Comparison of ENCODE assay signal across 21 mouse cellular contexts in the genomic region with DNA sequence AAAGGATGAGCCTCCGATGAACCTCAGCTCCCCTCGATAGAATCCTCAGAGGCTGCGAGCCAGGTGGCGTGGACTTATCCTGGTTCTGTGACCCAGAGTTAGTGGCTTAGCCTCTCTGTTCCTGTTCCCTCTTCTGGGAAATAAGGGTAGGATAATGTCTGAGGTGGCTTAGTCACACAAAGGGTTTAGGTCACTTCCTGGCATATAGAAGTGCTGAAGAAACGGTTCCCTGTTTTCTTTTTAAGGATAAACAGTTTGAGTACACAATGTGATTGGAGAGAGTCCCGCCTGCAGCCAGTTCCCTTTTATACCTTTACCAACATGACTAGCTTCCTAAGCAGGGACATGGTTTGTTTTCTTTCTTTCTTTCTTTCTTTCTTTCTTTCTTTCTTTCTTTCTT. TPM values are rescaled to one million over a fixed set of nuclear protein-coding genes. Genes with fewer than 3 reads are reported as not detected.
DNase-seq lines count a peak whose midpoint lies in the region; ATAC-seq and TF ChIP-seq lines count a peak whose summit lies in the region.
"Had no signal": no experiment of that assay in that cellular context is flagged by ENCODE, and none has a peak within 500 bp of the region (broad histone marks: within the 10 kb centered on the region; RNA-seq: fewer than 3 reads in every experiment).

No protein-coding gene starts in this region.

- H3K9ac ChIP-seq in lung, embryonic 14.5 days = no peak overlapping the region
- H3K9ac ChIP-seq: embryonic facial prominence, embryonic 13.5 days; hindbrain, embryonic 12.5 days; liver, embryonic 13.5 days had no signal

- H3K9me3 ChIP-seq in lung, embryonic 14.5 days (ENCODE audit: low read depth, low read length) = no peaks in the 10 kb centered on the region
- H3K9me3 ChIP-seq: embryonic facial prominence, embryonic 13.5 days; hindbrain, embryonic 12.5 days; liver, embryonic 13.5 days had no signal

- no peak overlapping the region for H3K4me3 ChIP-seq in gastrocnemius, adult 2 months
- no peak overlapping the region for H3K4me3 ChIP-seq in lung, embryonic 14.5 days (ENCODE audit: low read depth, low read length)
- no peak overlapping the region for H3K4me3 ChIP-seq in lung, adult 2 months (replicated peaks; ENCODE audit: extremely low read depth, low read depth, low read length)
- H3K4me3 ChIP-seq in macrophage (ENCODE audit: inconsistent target) = no peak overlapping the region
- H3K4me3 ChIP-seq: embryonic facial prominence, embryonic 13.5 days; hindbrain, embryonic 12.5 days; liver, embryonic 13.5 days had no signal

- H3K27me3 ChIP-seq in lung, embryonic 14.5 days (ENCODE audit: insufficient read depth, low read length) = no peaks in the 10 kb centered on the region
- H3K27me3 ChIP-seq: embryonic facial prominence, embryonic 13.5 days; hindbrain, embryonic 12.5 days; liver, embryonic 13.5 days had no signal

- DNase-seq in gastrocnemius, adult 2 months = no peak
- no peak for DNase-seq in gastrocnemius, postnatal 25 days
- DNase-seq in lung, embryonic 14.5 days = no peak
- DNase-seq in lung, adult 2 months = no peak
- peak; percentile 19 for DNase-seq in 416B (ENCODE audit: low read depth)
- DNase-seq in spleen, postnatal 4 days (ENCODE audit: low spot score in 2 of 2) = no peak
- no peak for DNase-seq in testis, postnatal 14 days (ENCODE audit: low spot score)
- DNase-seq: cerebellum, adult 11 months; kidney, adult 18-20 months; layer of hippocampus, postnatal 36 days; liver, embryonic 13.5 days; thymus, postnatal 14 days had no signal

- 65% methylated on average over 6 of the region's 6 CpGs for WGBS in lung, embryonic 14.5 days
- 35% methylated on average over 6 of the region's 6 CpGs for WGBS in lung, adult 2 months
- WGBS in macrophage (ENCODE audit: missing documents) = 44% methylated on average over 6 of the region's 6 CpGs

- peaks cover 98% of the 10 kb centered on the region for H3K79me2 ChIP-seq in macrophage (ENCODE audit: inconsistent target)

- TF ChIP-seq CTCF in gastrocnemius, adult 2 months (IDR thresholded peaks at IDR 0.05) = no peak
- no peak for TF ChIP-seq CTCF in lung, embryonic 14.5 days (IDR thresholded peaks at IDR 0.05; ENCODE audit: low read depth)
- TF ChIP-seq CTCF in lung, adult 2 months (IDR thresholded peaks at IDR 0.05; ENCODE audit: insufficient read depth, low read length) = no peak

- TF ChIP-seq POLR2A in lung, adult 2 months (IDR thresholded peaks at IDR 0.05; ENCODE audit: borderline replicate concordance, extremely low read depth, low read depth, low read length) = no peak

- intact Hi-C loops in gastrocnemius, adult 2 months (cut with DNase I) = no loop called here

- H3K27ac ChIP-seq in gastrocnemius, adult 2 months = peak overlapping the region; percentile 65
- peak overlapping the region; percentile 39; the same call in 1 of the 2 replicates for H3K27ac ChIP-seq in lung, embryonic 14.5 days (ENCODE audit: low read depth)
- peak overlapping the region; percentile 29 for H3K27ac ChIP-seq in macrophage
- H3K27ac ChIP-seq: embryonic facial prominence, embryonic 13.5 days; hindbrain, embryonic 12.5 days; kidney, postnatal 0 days; liver, embryonic 13.5 days had no signal

- peaks cover 22% of the 10 kb centered on the region; the same call in 1 of the 2 replicates for H3K36me3 ChIP-seq in lung, embryonic 14.5 days (ENCODE audit: insufficient read depth)
- peaks cover 7% of the 10 kb centered on the region; the same call in 1 of the 2 replicates for H3K36me3 ChIP-seq in macrophage (ENCODE audit: inconsistent target)
- H3K36me3 ChIP-seq: liver, embryonic 13.5 days had no signal

- peaks cover 3% of the 10 kb centered on the region; the same call in 1 of the 2 replicates for H3K4me1 ChIP-seq in lung, embryonic 14.5 days (ENCODE audit: insufficient read depth)
- peaks cover 5% of the 10 kb centered on the region; the same call in 1 of the 2 replicates for H3K4me1 ChIP-seq in lung, adult 2 months (ENCODE audit: control insufficient read depth, insufficient read depth, low read length)

- no peak for ATAC-seq in lung, embryonic 14.5 days (ENCODE audit: insufficient read depth)

- H3K4me2 ChIP-seq in lung, embryonic 14.5 days = no peak overlapping the region
- H3K4me2 ChIP-seq: embryonic facial prominence, embryonic 13.5 days; hindbrain, embryonic 12.5 days; liver, embryonic 13.5 days had no signal

RNA-seq across cellular contexts. Expression of gene Sh3pxd2b, which starts 10.8 kb away (rescaled TPM):
- total RNA-seq in gastrocnemius, adult 2 months (2021) = 1 to 10 TPM; 2.5 to 7.1 TPM
- total RNA-seq in gastrocnemius, postnatal 25 days (2021) = 1 to 10 TPM; 4.4 to 7.1 TPM
- 31.2 and 31.7 TPM in 2 replicates for polyA plus RNA-seq in lung, embryonic 14.5 days (2014; fragmentation: Nextera tagmentation; extraction: Ambion mirVana)
- polyA plus RNA-seq in lung, adult 2 months (2012; rRNA removed) = 8.1 and 10.7 TPM in 2 replicates
- 100 to 1,000 TPM in 24 of 26 experiments, 10 to 100 TPM in 2; 76.4 to 172 (median 126) TPM for total RNA-seq in macrophage (2018; cell fraction: chromatin; rRNA removed)
- total RNA-seq in macrophage (2018; cell fraction: cytosol; rRNA removed) = 100 to 1,000 TPM in 10 of 26 experiments, 10 to 100 TPM in 16; 60.9 to 112 (median 86.5) TPM
- 100 to 1,000 TPM in 20 of 26 experiments, 10 to 100 TPM in 6; 86.6 to 152 (median 112) TPM for total RNA-seq in macrophage (2018; cell fraction: nucleus; rRNA removed)
- 55.4 to 66.8 TPM (median 59.7 TPM) in 3 replicates for polyA plus RNA-seq in macrophage (2018)

RNA-seq across cellular contexts. Expression of gene Hbq1a, which starts 58.5 kb away (rescaled TPM):
- not detected for total RNA-seq in gastrocnemius, adult 2 months (2021)
- not detected for total RNA-seq in gastrocnemius, postnatal 25 days (2021)
- 0.45 and 0.83 TPM in 2 replicates for polyA plus RNA-seq in lung, embryonic 14.5 days (2014; fragmentation: Nextera tagmentation; extraction: Ambion mirVana)
- 1.1 and 1.3 TPM in 2 replicates for polyA plus RNA-seq in lung, adult 2 months (2012; rRNA removed)
- not detected for total RNA-seq in macrophage (2018; cell fraction: chromatin; rRNA removed)
- total RNA-seq in macrophage (2018; cell fraction: cytosol; rRNA removed) = not detected
- total RNA-seq in macrophage (2018; cell fraction: nucleus; rRNA removed) = not detected
- polyA plus RNA-seq in macrophage (2018) = not detected in 3 replicates
- total RNA-seq: adrenal gland, adult 18-20 months; gastrocnemius, postnatal 10 days; heart, postnatal 10 days; megakaryocyte-erythroid progenitor cell, adult 5-6 weeks; neutrophil, adult 5-6 weeks had no signal
- polyA plus RNA-seq: kidney, postnatal 0 days had no signal
